Comparison of ENCODE assay signal across 15 mouse cellular contexts in the genomic region with DNA sequence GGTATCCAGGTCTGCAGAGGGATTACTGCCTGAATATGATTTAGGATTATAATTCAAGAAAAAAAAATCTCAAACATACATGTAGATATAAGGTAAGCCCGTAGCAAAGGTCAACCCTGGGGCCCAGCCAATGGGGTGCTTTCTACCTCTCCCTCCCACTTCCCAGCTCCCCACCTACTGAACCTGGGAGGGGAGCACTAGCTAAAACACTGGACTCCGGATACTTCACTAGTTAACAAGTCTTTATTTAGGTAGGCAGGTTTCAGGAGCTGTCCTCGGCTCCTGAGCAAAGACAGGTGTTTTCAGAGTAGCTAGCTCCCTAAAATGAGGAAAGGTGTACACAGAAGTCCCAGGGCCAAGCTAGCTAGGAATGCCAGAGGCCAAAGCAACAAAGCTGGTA. TPM values are rescaled to one million over a fixed set of nuclear protein-coding genes. Genes with fewer than 3 reads are reported as not detected.
A peak's percentile ranks its signal among the peaks of the same experiment; 100 is the strongest.
DNase-seq lines count a peak whose midpoint lies in the region; ATAC-seq and TF ChIP-seq lines count a peak whose summit lies in the region.
"Had no signal": no experiment of that assay in that cellular context is flagged by ENCODE, and none has a peak within 500 bp of the region (broad histone marks: within the 10 kb centered on the region; RNA-seq: fewer than 3 reads in every experiment).

No protein-coding gene starts in this region.

- H3K4me1 ChIP-seq in forebrain, embryonic 10.5 days: peaks cover 17% of the 10 kb centered on the region
- H3K4me1 ChIP-seq in forebrain, embryonic 16.5 days (replicated peaks; ENCODE audit: control insufficient read depth, insufficient read depth, low read length): peaks cover 15% of the 10 kb centered on the region
- peaks cover 25% of the 10 kb centered on the region for H3K4me1 ChIP-seq in neural tube, embryonic 13.5 days (replicated peaks)
- H3K4me1 ChIP-seq in liver, postnatal 0 days (ENCODE audit: insufficient read depth): peaks cover 27% of the 10 kb centered on the region

- no peak for TF ChIP-seq EP300 in liver, postnatal 0 days (IDR thresholded peaks at IDR 0.05; ENCODE audit: low read depth)

- ATAC-seq in forebrain, embryonic 16.5 days: no peak
- no peak for ATAC-seq in neural tube, embryonic 13.5 days (ENCODE audit: low read depth)
- ATAC-seq in liver, postnatal 0 days: no peak

- H3K27ac ChIP-seq in forebrain, embryonic 10.5 days: no peak overlapping the region
- no peak overlapping the region for H3K27ac ChIP-seq in forebrain, embryonic 16.5 days (ENCODE audit: low read length)
- peak overlapping the region; percentile 85 for H3K27ac ChIP-seq in neural tube, embryonic 13.5 days (replicated peaks)
- peak overlapping the region; percentile 79 for H3K27ac ChIP-seq in liver, postnatal 0 days (ENCODE audit: low read depth)

- no peaks in the 10 kb centered on the region for H3K27me3 ChIP-seq in forebrain, embryonic 10.5 days (ENCODE audit: poor library complexity, severe bottlenecking)
- H3K27me3 ChIP-seq in forebrain, embryonic 16.5 days (replicated peaks; ENCODE audit: control insufficient read depth, insufficient read depth, low read length): no peaks in the 10 kb centered on the region
- no peaks in the 10 kb centered on the region for H3K27me3 ChIP-seq in neural tube, embryonic 13.5 days
- H3K27me3 ChIP-seq in liver, postnatal 0 days (ENCODE audit: insufficient read depth, low read length): no peaks in the 10 kb centered on the region
- H3K27me3 ChIP-seq: embryonic facial prominence, embryonic 13.5 days; heart, embryonic 15.5 days; neural tube, embryonic 12.5 days had no signal

- H3K4me2 ChIP-seq in forebrain, embryonic 16.5 days (ENCODE audit: low read length): no peak overlapping the region
- H3K4me2 ChIP-seq in neural tube, embryonic 13.5 days: no peak overlapping the region
- no peak overlapping the region for H3K4me2 ChIP-seq in liver, postnatal 0 days (ENCODE audit: low read depth, low read length)

- no peak for DNase-seq in forebrain, embryonic 10.5 days (ENCODE audit: extremely low spot score, low spot score)
- DNase-seq in neural tube, embryonic 10.5 days (ENCODE audit: extremely low spot score, low spot score): no peak
- DNase-seq in liver, postnatal 0 days: no peak
- no peak for DNase-seq in MN1 (ENCODE audit: low spot score)
- no peak for DNase-seq in yolk sac, embryonic 10.5 days (ENCODE audit: low spot score)
- no peak for DNase-seq in urinary bladder, postnatal 14 days (ENCODE audit: low spot score)
- DNase-seq: cerebellum, postnatal 14 days; gastrocnemius, postnatal 25 days; kidney, postnatal 25 days had no signal

- no peaks in the 10 kb centered on the region for H3K9me3 ChIP-seq in forebrain, embryonic 10.5 days
- no peaks in the 10 kb centered on the region for H3K9me3 ChIP-seq in forebrain, embryonic 16.5 days (ENCODE audit: control insufficient read depth, low read length)
- H3K9me3 ChIP-seq in neural tube, embryonic 13.5 days: no peaks in the 10 kb centered on the region
- H3K9me3 ChIP-seq in liver, postnatal 0 days (ENCODE audit: low read length): no peaks in the 10 kb centered on the region
- H3K9me3 ChIP-seq: embryonic facial prominence, embryonic 13.5 days; heart, embryonic 15.5 days; neural tube, embryonic 12.5 days had no signal

- no peak overlapping the region for H3K9ac ChIP-seq in forebrain, embryonic 16.5 days (replicated peaks; ENCODE audit: low read depth, low read length)
- H3K9ac ChIP-seq in neural tube, embryonic 13.5 days: no peak overlapping the region
- no peak overlapping the region for H3K9ac ChIP-seq in liver, postnatal 0 days (replicated peaks)

- TF ChIP-seq CTCF in liver, postnatal 0 days (IDR thresholded peaks at IDR 0.05; ENCODE audit: low read depth): no peak

- H3K36me3 ChIP-seq in forebrain, embryonic 10.5 days (replicated peaks): peaks cover 23% of the 10 kb centered on the region
- H3K36me3 ChIP-seq in forebrain, embryonic 16.5 days (ENCODE audit: control insufficient read depth, insufficient read depth): peaks cover 4% of the 10 kb centered on the region
- peaks cover 27% of the 10 kb centered on the region for H3K36me3 ChIP-seq in neural tube, embryonic 13.5 days
- peaks cover 7% of the 10 kb centered on the region for H3K36me3 ChIP-seq in liver, postnatal 0 days (replicated peaks; ENCODE audit: insufficient read depth, low read length)

- H3K4me3 ChIP-seq in forebrain, embryonic 10.5 days: peak overlapping the region; percentile 75; the same call in 1 of the 2 replicates
- H3K4me3 ChIP-seq in forebrain, embryonic 16.5 days (replicated peaks; ENCODE audit: low read length): no peak overlapping the region
- no peak overlapping the region for H3K4me3 ChIP-seq in neural tube, embryonic 13.5 days
- H3K4me3 ChIP-seq in liver, postnatal 0 days (ENCODE audit: low read depth, low read length): no peak overlapping the region

- WGBS in forebrain, embryonic 10.5 days: 89% methylated on average over 3 of the region's 3 CpGs
- 78% methylated on average over 3 of the region's 3 CpGs for WGBS in forebrain, embryonic 16.5 days
- 87% methylated on average over 3 of the region's 3 CpGs for WGBS in neural tube, embryonic 13.5 days
- WGBS in liver, postnatal 0 days (ENCODE audit: insufficient replicate concordance): 78% methylated on average over 3 of the region's 3 CpGs

RNA-seq across cellular contexts. Expression of a gene that starts 0.9 kb away (rescaled TPM):
- 59.7 TPM in 2 replicates for polyA plus RNA-seq in forebrain, embryonic 10.5 days (2016; fragmentation: Nextera tagmentation; extraction: Ambion mirVana)
- polyA plus RNA-seq in forebrain, embryonic 16.5 days (2015; fragmentation: Nextera tagmentation; extraction: Ambion mirVana): 52.6 and 59.8 TPM in 2 replicates
- polyA plus RNA-seq in neural tube, embryonic 13.5 days (2015; fragmentation: Nextera tagmentation; extraction: Ambion mirVana): 62.7 and 63.6 TPM in 2 replicates
- polyA plus RNA-seq in liver, postnatal 0 days (2015; fragmentation: Nextera tagmentation; extraction: Ambion mirVana): 22.1 and 23.0 TPM in 2 replicates

RNA-seq across cellular contexts. Expression of a gene that starts 10.7 kb away (rescaled TPM):
- 0.71 TPM in 1 of 2 replicates, not detected in the other for polyA plus RNA-seq in forebrain, embryonic 10.5 days (2016; fragmentation: Nextera tagmentation; extraction: Ambion mirVana)
- 0.39 TPM in 1 of 2 replicates, not detected in the other for polyA plus RNA-seq in forebrain, embryonic 16.5 days (2015; fragmentation: Nextera tagmentation; extraction: Ambion mirVana)
- 0.54 and 1.2 TPM in 2 replicates for polyA plus RNA-seq in neural tube, embryonic 13.5 days (2015; fragmentation: Nextera tagmentation; extraction: Ambion mirVana)
- polyA plus RNA-seq in liver, postnatal 0 days (2015; fragmentation: Nextera tagmentation; extraction: Ambion mirVana): 35.7 and 35.8 TPM in 2 replicates

RNA-seq across cellular contexts. Expression of a gene that starts 11.2 kb away (rescaled TPM):
- 2.5 TPM in 2 replicates for polyA plus RNA-seq in forebrain, embryonic 10.5 days (2016; fragmentation: Nextera tagmentation; extraction: Ambion mirVana)
- polyA plus RNA-seq in forebrain, embryonic 16.5 days (2015; fragmentation: Nextera tagmentation; extraction: Ambion mirVana): 2.8 and 4.1 TPM in 2 replicates
- 5.1 and 6.6 TPM in 2 replicates for polyA plus RNA-seq in neural tube, embryonic 13.5 days (2015; fragmentation: Nextera tagmentation; extraction: Ambion mirVana)
- polyA plus RNA-seq in liver, postnatal 0 days (2015; fragmentation: Nextera tagmentation; extraction: Ambion mirVana): 0.73 and 0.90 TPM in 2 replicates

RNA-seq across cellular contexts. Expression of a gene that starts 15.7 kb away (rescaled TPM):
- 128 and 130 TPM in 2 replicates for polyA plus RNA-seq in forebrain, embryonic 10.5 days (2016; fragmentation: Nextera tagmentation; extraction: Ambion mirVana)
- polyA plus RNA-seq in forebrain, embryonic 16.5 days (2015; fragmentation: Nextera tagmentation; extraction: Ambion mirVana): 143 and 145 TPM in 2 replicates
- 119 and 120 TPM in 2 replicates for polyA plus RNA-seq in neural tube, embryonic 13.5 days (2015; fragmentation: Nextera tagmentation; extraction: Ambion mirVana)
- polyA plus RNA-seq in liver, postnatal 0 days (2015; fragmentation: Nextera tagmentation; extraction: Ambion mirVana): 63.0 and 64.4 TPM in 2 replicates

RNA-seq across cellular contexts. Expression of a gene that starts 20.3 kb away (rescaled TPM):
- polyA plus RNA-seq in forebrain, embryonic 10.5 days (2016; fragmentation: Nextera tagmentation; extraction: Ambion mirVana): not detected in 2 replicates
- polyA plus RNA-seq in forebrain, embryonic 16.5 days (2015; fragmentation: Nextera tagmentation; extraction: Ambion mirVana): 0.22 TPM in 1 of 2 replicates, not detected in the other
- polyA plus RNA-seq in neural tube, embryonic 13.5 days (2015; fragmentation: Nextera tagmentation; extraction: Ambion mirVana): 0.14 TPM in 2 replicates
- 0.11 and 0.15 TPM in 2 replicates for polyA plus RNA-seq in liver, postnatal 0 days (2015; fragmentation: Nextera tagmentation; extraction: Ambion mirVana)
- polyA plus RNA-seq: embryonic facial prominence, embryonic 13.5 days; heart, embryonic 15.5 days; liver, adult 2 months had no signal

Comparison
In these comparisons a context has a peak if more than half of its experiments do, and no peak if none do; other contexts are left out.
1. H3K27ac ChIP-seq: peak in neural tube, embryonic 13.5 days (single experiment) and liver, postnatal 0 days (single experiment); none in forebrain, embryonic 10.5 days (single experiment) and forebrain, embryonic 16.5 days (single experiment).
2. RNA of a gene that starts 10.7 kb away (polyA plus RNA-seq): 35.7 to 35.8 TPM in liver, postnatal 0 days; 0.54 to 1.2 TPM in neural tube, embryonic 13.5 days, 0.39 TPM in forebrain, embryonic 16.5 days and 0.71 TPM in forebrain, embryonic 10.5 days; every median in the first group is over 10 times any median in the second.